Mouse (Mus musculus): Measurements from ENCODE around the gene Naa16.

DNA sequence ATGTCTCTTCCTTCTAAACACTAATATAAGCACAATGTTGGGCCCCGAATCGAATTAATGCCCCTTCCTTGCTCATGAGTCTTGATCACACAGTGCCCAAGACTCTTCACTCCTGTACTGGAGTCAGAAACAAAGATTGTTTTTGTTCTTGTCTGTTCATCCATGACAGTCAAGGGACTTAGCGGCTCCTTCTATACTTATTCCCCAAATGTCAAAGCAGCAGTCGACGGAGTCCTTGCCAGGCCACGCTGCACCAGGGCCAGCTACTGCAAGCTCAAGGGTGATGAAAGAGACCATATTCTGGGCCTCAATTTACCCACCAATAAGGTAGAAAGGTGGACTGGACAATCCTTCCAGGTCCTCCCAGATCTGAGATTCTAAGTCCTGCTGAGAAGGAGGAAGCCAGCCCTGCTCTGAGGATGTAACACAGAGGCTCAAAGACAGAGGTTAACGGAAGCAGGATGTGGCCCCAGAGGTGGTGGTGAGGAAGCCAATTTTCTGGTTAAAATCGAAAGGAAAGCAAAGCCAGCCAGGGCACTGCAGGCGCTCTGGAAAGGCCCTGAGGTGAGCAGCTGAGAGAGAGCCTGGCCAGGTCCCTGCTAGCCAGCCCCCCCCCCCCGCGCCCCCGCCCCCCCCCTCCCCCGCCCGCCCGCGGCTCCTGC is 97.3 kb downstream of the Naa16 start:
- no peak for TF ChIP-seq POLR2A (IDR thresholded peaks at IDR 0.05; ENCODE audit: low read depth, low read length)
- TF ChIP-seq CTCF (IDR thresholded peaks at IDR 0.05; ENCODE audit: extremely low read depth, insufficient read length, insufficient replicate concordance, low read depth, low read length), result no peak
